Comparison of ENCODE assay signal across 8 mouse cellular contexts in genomic region chr2:33884623-33885263, GRCm38 (mm10). TPM values are rescaled to one million over a fixed set of nuclear protein-coding genes. Genes with fewer than 3 reads are reported as not detected.
DNase-seq lines count a peak whose midpoint lies in the region; ATAC-seq and TF ChIP-seq lines count a peak whose summit lies in the region.

No protein-coding gene starts in this region.

- H3K4me3 ChIP-seq in layer of hippocampus, adult 2 months: peak overlapping the region; percentile 16; the same call in 1 of the 2 replicates

- no peak for DNase-seq in layer of hippocampus, adult 2 months (ENCODE audit: low spot score in 2 of 2)
- DNase-seq in layer of hippocampus, adult 8-10 months (ENCODE audit: low spot score in 2 of 2): no peak
- peak; percentile 69 for DNase-seq in brain, adult 2 months (ENCODE audit: low read depth, low spot score)
- no peak for DNase-seq in adrenal gland, adult 2 months
- DNase-seq in urinary bladder, postnatal 36 days (ENCODE audit: low spot score in 2 of 2): no peak
- no peak for DNase-seq in spleen, postnatal 36 days (ENCODE audit: low spot score in 2 of 2)

- 0 out of 2 replicates have a peak, but pooled peaks have one; percentile 3 for TF ChIP-seq CTCF in layer of hippocampus, adult 2 months (conservative IDR thresholded peaks at IDR 0.05)

- peak; percentile 77 for ATAC-seq in granulocyte monocyte progenitor cell, adult 5-6 weeks (replicated peaks; ENCODE audit: poor library complexity, severe bottlenecking)
- peak; percentile 62 for ATAC-seq in megakaryocyte progenitor cell, adult 5-6 weeks (replicated peaks; ENCODE audit: poor library complexity)

- H3K27ac ChIP-seq in layer of hippocampus, adult 2 months: peak overlapping the region; percentile 98; the same call in 1 of the 2 replicates

RNA-seq across cellular contexts. Expression of gene Mvb12b, which starts 3.0 kb away (rescaled TPM):
- 10 to 100 TPM; 82.0 to 83.6 TPM for total RNA-seq in layer of hippocampus, adult 2 months (2021)
- total RNA-seq in layer of hippocampus, adult 8-10 months (2022): 10 to 100 TPM; 82.6 to 92.2 (median 84.5) TPM
- total RNA-seq in granulocyte monocyte progenitor cell, adult 5-6 weeks (2014; fragmentation: Nextera tagmentation): 46.2 and 58.5 TPM in 2 replicates
- 14.7 and 16.6 TPM in 2 replicates for total RNA-seq in granulocyte monocyte progenitor cell, adult 5-6 weeks (2017)
- total RNA-seq in megakaryocyte progenitor cell, adult 5-6 weeks (2015): 30.0 and 37.1 TPM in 2 replicates
- total RNA-seq in megakaryocyte progenitor cell, adult 5-6 weeks (2017): 12.9 and 14.8 TPM in 2 replicates
- total RNA-seq in adrenal gland, adult 2 months (2021): 10 to 100 TPM; 16.3 to 23.3 TPM
- 27.8 and 41.3 TPM in 2 replicates for polyA plus RNA-seq in adrenal gland, adult 2 months (2012; rRNA removed)
